Mouse (Mus musculus) left cerebral cortex, adult 9 months (tissue): ENCODE measurements at regions not wholly inside any gene's neighbourhood (a gene's known extent, or its start where the extent isn't known, plus 50 kb on each side); places are given as distances from the start of the nearest gene placed in this dataset.
"Not testable (repeated sequence)": the region's sequence is repeated elsewhere in the genome, so short reads cannot be mapped to it uniquely, and the experiment has no call there.

ENCODE experiments used
- DNase-seq, 2 experiments: peaks; one replicate each; pipeline ENCODE4 v3.0.0; 2022; ENCODE audit warnings: low spot score in 2 of 2

DNA sequence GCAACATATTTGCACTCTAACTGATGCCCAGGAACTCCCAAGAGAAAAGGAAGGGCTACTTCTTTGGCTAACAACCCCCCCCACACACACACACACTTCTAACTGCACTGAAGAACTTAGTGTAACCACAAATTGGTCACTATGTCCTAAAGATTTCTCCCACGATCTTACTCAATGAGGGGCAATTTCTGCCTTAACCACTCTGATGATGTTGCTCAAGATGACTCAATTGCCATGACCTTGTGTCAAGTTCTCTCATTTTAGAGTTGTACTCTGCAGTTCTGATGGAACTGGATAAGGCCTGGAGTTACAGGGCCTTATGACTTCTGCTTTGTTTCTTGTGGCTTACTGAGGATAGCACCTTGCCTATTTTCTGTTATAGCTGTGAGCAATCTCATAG, 81.7 kb downstream of the Sem1 start:
- DNase-seq, result no peak

DNA sequence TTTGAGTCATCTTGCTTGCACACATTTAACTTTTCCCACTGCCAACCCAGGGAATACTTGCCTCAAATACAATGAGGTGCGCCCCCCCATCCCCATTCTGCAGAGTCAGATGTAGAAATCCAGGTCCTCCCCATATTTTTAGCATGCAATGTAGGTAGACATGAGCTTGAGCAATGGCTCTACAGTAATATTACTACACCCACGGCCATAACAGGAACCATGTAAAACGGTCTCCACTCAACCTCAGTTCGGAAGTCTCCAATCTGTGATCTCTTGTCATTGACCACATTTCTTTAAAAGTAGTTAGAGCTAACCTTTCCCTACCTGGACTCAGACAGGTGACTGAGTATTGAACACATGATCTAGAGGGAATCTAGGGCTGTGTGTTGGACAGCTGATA, 82.1 kb downstream of the Sem1 start:
- DNase-seq, result no peak

DNA sequence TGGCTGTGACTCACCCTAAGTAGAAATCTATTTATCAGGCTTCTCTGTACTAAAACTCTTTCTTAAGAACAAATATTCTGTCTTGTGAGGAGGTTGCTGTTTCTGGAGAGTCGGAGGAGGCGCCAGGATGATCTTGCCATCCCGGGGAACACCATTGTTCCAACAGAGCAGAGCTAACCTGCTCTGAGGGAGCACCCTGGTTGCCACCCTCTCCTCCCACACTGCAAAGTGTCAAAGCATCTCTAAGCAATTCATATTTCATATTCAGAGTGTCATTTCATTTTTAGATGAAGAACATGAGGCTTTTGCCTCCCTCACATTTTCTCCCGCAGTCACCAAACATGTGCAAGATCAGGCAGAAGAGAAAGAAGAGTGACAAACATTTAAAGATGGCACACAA, 90.3 kb downstream of the Sem1 start:
- DNase-seq, result peak; percentile 42 to 79

DNA sequence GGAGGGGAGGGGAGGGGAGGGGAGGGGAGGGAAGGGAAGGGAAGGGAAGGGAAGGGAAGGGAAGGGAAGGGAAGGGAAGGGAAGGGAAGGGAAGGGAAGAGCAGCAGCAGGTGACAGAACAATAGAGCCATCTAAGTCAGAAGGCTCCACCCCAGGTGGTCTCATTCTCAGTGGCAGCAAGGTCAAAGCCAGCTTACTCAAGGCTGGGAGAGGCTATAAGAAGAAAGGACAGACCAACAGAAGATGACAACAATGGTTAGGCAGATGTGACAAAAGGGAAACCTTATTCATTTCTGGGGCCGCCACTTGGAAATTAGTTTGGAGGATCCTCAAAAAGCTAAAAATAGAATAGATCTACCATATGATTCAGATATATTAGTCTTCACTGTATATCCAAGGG, 96.9 kb downstream of the Sem1 start:
- DNase-seq, result not testable (repeated sequence)

DNA sequence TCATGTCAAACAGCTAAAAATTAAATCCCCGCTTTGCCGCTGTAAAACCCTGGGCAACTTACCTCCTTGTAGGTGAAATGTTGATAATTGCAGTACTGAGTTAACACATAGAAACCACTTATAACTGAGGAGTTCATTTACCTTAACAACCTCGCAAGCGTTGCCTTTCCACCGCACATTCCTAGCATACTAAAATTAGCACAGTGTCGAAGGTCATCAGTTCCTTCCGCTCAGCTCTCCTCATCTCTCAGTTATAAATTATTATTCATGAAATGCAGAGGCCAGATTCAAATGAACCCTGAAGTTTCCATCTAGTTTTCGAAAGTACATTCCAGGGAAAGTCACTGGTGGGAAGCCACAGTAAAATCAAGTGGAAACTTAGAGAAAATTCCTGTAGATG, 108.1 kb downstream of the Sem1 start:
- no peak for DNase-seq

DNA sequence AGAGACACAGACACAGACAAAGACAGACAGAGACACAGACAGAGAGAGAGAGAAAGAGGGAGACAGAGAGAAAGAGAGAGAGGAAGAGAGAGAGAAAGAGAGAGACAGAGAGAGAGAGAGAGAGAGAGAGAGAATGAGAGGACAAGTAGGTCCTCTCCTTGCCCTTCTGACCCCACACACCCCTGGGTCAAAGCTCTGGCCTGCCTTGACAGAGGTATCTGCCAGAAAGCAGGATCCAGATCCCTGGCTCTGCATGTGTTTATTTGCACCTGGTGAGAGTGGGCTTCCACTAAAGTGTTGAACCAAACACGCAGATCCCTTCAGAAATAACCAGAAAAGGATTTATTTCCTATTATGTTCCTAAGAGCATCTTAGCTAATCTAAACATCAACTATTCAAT, 110.9 kb downstream of the Sem1 start:
- DNase-seq, result no peak

DNA sequence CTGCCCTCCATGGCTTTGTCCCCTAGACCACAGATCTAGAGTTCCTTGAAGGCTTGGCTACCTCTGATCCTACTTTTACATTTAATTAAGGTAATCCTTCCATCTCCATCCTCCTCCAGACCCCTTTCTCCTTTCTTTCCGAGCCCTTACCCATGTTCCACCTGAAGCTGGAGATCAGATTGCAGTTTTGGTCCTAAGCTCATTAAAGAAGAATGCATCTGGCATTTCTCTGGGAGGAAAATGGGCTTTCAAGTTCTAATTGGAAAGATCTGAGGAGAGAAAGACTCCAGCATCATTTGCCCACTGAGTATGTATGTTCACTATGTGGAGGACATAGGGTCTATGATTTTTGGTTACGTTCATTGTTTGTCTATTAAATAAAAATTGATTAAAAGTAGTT, 112.2 kb downstream of the Sem1 start:
- DNase-seq, result no peak

DNA sequence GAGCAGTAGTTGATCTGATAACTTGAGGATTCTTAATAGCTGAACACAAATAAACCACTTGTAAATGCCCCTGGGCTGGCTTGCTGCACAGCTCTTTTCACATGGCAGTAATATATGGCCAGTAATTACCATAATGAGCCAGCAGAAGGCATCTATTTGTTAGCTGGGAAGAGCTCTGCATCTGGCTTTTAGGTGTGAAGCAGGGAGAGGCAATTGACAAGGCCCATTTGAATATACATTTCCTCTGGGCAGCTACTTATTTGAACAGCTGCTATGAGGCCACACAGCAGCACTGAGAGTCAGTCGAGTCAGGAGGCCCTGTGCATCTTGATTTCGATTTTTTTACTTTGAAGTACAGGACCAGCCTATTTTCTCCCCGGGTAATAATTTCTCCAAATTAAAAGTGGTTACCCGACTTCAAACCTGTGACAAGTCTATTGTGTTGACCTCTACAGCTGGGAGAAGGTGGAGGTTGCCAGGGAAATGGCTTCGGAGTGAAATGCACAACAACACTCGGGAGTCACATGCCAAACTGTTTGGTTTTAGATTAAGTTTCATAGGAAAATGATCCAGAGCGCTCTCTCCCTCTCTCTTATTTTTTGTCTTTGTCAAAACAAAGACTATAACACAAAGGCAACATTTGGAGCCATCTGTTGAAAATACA, 114.5 kb downstream of the Sem1 start:
- DNase-seq, result no peak

DNA sequence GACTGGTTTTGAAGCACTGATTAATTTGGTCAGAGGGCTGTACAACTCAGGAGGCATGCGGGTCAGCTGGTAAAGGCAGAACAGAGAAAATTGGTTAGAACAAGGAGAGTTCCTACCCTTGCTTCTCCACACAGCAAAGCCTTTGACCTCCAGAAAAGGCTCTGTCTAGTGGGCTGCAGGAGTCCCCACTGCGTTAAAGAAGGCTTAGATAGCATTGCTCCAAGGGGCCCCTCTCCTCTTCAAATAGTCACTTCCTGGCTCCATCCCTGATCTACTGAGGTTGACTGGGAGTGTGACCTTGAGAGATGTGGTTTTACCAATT, 118.6 kb downstream of the Sem1 start:
- no peak for DNase-seq

DNA sequence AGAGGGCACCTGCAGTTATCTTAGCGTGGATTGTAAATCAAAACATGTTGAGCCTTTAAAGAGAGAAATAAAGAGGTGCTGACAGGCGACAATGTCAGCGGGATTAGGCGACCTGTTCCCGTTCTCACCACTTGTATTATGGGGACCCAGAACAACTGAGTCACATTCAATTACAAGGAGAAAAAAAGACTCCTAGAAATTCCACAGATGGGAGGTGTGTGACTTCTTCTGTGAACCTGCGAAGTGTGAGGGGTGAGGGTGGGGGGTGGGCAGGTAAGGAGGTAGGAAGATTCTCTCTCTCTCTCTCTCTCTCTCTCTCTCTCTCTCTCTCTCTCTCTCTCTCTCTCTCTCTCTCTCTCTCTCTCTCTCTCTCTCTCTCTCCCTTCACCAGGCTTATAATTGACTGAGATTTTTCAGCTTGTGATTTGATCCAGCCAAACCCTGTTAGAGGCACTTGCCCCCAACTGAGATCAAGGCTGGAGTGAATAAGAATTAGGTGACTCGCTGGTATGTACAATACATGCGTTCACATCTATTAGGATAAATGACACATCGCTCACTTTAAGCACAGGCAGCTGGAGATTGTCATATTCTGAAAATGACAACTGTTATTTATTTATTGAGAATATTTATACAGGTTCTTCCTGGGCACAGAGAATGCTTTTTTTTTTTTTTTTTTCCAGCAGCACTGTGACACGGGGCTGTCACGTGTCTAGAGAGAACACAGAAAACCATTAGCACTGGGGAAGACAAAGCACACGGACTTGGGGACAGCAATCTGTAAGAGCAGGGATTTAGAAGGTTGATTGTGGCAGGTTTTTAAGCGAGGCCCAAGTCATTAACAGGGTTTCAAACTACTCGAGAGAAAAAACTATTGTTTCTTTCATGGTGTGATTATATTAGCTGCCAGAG, 119.2 kb downstream of the Sem1 start:
- DNase-seq, result no peak

DNA sequence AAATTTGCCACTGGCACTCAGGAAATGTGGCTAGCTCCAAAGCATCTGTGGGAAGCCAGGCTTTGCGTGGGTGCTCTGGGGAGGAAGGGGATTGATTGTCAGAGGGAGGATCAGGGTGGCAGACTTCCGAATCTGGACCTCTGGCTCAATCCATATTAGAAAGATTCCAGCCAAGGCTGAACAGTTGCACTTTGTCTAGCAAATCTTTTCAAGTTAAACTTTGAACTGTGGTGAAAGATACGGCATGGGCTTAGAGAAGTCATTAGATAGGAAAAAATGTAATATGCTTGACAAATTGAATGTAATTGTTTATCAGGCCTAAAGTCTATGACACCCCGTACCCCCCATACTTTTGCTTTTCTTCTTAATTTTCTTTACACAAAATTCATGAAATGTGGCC, 120.7 kb downstream of the Sem1 start:
- no peak for DNase-seq

DNA sequence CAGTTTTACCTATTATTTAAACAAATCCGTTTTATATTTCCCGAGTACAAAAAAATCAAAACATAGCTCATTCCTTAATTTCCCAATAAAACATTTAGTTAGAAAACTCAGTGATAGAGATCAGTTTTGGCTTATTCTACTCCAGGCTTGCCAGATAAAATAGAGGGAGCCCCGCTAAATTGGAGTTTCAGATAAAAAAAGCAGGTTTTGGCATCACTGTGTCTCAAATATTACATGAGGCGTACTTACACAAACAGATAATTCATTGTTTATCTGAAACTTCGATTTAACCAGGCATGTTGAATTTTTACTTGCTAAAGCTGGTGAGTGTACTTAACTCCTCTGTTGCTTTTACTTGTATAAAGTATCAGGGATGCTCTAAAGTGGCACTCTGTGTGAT, 121.5 kb downstream of the Sem1 start:
- DNase-seq, result no peak

DNA sequence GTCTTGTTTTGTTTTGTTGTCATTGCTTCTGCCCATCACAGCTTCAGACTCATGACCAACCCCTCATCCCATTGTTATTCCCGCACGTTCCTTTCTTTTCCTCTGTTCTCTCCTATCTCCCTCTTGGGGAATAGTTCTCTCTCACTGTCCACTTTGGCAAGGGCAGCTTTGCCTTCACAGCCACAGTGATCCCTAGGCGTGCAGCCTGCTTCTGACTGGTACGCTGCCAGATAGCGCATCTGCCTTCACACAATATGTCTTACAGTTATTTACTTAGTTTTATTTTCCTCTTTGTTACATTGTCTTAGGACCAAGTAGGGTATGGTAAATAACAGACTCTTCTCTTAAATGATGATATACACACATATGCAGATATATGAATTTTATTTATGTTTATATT, 122.9 kb downstream of the Sem1 start:
- DNase-seq, result no peak

DNA sequence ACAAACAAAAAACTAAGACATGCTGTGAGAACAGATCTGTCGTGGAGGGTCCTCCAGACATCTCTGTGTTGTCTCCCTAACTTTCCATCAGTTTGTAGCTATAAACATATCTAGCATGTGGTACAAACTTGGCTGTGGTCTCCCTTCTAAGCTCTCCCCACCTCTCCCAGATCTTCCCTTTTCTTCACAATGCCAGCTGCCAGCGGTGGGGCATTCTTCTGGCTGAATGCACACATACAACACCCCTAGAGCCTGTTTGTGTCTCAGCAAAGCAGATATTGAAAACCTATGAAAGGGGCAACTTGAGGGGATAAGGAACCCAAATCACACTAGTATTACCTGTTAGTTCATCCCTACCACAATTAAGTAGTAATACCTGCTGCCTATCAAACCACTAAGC, 124.1 kb downstream of the Sem1 start:
- no peak for DNase-seq

DNA sequence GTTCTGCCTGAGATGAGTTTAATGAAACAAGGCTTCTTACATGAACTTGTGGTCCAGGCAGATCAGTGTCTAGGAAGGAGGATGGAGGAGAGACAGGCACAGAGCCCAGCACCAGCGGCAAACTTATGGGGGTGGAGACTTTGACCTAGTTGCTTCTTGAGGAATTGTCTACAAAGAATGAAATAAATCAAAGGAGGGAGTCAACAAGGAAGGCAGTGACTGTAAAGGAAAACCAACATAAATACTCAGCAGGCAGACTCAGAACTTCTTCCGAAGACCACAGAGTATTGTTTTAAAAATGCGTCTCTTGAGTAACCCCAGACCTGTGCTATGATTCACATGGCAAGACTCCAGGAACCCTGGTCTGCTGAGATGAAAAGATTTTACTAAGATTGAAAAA, 143.6 kb downstream of the Sem1 start:
- DNase-seq, result no peak

DNA sequence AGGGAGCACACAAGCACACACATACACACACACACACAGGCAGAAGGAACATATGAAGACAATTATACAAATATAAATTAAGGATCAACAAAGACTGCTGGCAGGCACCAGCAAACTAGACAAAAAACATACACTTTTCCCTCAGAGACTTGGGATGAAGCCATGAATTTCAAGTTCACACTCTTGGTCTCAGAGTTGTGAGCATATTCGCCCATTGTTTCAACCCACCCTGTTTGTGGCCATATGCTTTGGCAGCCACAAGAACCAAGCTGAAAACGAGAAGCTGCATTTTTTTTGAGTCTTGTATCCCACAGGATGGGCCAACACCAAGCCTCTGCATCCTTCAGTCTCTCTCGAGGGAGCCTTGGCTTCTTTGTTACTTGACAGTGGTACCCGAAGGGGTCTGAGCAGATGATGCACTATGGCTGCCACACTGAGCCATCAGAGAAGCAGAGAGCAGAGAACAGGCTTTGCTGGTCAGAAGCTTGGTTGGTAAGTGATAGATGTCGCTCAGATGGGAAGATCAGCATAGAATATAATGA, 144.1 kb downstream of the Sem1 start:
- DNase-seq, result no peak

DNA sequence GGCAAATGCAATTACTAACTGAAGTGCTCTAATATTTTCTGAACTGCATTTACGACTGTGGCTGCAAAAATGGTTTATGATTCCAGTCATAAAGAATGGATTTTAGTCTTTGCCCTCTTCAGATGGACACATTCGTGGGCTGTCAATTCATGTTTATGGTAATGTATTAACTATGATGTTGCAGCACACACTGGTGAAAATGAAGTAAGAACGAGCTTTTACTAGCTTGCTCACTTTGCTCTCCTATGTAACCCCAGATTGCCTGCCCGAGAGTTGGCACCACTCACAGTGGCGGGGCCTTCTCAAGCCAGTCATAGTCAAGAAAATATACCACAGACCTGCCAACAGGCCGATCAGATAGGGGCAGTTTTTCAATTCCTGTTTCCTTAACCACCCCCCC, 145.3 kb downstream of the Sem1 start:
- DNase-seq, result no peak

DNA sequence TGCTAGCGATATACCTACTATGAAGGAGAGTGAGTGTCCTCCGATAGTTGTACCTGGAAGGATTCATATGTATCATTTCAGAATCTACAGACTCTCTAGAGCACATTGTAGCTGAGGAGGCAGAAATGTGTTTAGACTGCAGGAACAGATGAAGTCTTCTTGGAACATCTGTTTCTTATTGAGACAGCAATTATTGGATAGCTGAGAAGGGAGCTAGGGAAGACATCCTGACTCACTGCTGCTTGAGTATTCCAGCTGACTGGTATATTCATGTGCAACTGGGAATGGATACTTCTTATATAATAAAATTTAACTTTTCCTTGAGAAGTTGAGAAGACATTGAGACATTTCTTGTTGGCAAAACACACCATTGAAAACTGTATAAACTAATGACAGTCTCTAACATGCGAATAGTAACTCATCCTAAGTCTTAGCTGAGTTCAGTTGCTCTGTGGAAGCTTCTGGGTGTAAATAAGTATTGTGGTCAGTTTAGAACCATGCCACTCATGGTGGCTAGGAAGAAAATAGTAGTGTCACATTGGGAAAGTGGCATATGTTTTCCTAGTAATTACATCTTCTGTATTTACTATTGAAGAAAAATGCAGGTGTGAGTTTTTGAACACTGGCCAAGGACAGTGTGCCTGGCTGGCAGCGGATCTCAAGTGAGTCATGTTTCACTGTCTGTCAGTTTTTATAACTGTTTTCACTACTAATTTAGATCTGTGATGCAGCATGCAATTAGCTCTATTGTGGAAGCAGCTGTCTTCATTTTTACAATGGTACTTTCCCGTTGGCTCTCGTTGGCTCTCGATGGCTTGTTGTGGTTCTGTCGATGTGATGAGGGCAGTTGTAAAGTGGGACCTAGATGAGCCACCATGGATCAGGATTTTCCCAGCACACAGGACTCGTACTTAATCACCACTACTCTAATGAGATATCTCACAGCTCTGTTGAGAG, 163.5 kb downstream of the Sem1 start:
- peak; percentile 5 to 28 for DNase-seq

DNA sequence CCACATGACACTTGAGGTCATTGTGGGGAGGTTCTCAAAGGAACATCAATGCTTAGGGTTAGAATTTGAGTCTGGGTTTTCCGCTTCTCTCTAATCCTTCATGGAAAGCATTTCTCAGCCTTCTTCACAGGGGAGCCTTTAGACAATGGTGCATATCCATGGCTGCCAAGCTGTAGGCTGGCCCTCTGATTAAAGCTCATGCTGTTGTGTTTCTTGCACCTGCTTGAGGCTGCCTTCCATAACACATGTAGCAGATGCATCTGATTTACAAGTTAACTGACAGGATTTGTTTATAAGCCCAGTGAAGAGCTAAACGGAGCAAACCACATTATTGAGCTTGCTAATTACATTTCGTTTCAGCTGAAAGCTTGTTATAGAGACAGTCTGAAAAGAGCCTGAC, 180.5 kb downstream of the Sem1 start:
- DNase-seq, result no peak

DNA sequence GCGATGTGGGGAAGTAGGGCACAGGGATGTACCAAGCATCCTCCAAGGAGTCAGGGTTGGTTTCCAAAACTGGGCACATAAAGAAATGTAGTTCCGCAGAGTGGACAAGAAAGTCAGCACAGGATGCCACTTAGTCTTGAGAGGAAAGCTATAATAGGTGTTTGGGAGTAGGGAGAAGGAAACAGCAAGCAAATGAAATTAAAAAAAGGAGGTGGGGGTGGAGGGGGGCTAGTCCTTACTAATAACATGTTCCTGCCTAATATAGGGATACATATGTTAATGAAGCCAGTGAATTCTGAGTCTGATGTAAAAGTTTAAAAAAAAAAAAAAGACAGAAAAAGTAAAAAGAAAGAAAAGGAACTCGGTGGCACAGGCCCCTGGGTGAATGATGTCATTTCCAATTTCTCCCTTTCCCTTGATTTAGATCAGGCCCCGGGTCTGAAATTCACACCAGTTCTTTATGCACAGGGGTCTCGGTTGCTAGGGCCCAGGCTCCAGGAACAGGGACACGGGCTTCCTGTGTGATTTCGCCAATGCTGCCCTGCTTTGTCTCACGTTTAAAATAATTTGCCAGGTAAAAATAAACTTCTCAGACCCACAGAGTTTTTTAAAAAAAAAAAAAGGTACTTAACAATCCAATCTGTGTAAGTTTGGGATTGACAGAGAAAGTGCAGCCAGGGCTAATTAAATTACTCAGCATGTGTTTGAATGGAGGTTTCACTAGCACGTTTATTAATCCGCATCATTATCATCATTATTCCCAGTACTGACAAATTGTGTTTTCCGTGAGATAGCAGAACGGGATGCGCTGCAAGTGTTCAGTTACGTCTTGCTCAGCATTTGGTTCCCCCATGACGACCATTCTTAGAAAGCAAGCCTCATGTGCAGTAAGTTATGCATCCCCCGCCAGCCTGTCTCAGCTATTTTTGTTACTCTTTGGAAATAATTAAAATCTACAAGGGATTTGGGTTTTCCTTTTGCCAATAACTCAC, 172.8 kb upstream of the Slc25a13 start:
- DNase-seq, result no peak
